Comparison of ENCODE assay signal across 18 mouse cellular contexts in the genomic region with DNA sequence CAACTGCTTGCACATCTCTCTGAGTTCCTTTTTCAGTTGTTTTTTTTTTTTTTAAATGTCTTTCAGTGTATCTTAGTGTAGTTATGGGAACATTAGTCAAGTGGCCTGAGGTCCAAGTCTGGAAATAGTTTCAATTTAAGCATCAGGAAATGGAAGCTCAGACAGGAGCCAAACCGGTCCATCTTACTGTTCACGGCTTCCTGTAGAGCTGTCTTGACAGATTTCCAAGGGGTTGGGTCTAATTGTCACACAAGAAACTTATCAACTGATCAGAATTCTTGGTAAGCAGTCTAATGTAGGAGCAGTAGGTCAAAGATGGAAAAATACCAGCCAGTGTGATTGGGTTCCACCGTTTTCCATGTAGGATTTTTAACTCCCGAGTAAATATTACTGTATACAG. TPM values are rescaled to one million over a fixed set of nuclear protein-coding genes. Genes with fewer than 3 reads are reported as not detected.
DNase-seq lines count a peak whose midpoint lies in the region; ATAC-seq and TF ChIP-seq lines count a peak whose summit lies in the region.
"Had no signal": no experiment of that assay in that cellular context is flagged by ENCODE, and none has a peak within 500 bp of the region (broad histone marks: within the 10 kb centered on the region; RNA-seq: fewer than 3 reads in every experiment).

No protein-coding gene starts in this region.

- H3K4me3 ChIP-seq in kidney, embryonic 16.5 days (ENCODE audit: low read length) = no peak overlapping the region
- H3K4me3 ChIP-seq in liver, adult 2 months (ENCODE audit: insufficient read depth, low read depth, low read length) = no peak overlapping the region
- no peak overlapping the region for H3K4me3 ChIP-seq in liver, embryonic 12.5 days
- H3K4me3 ChIP-seq: embryonic facial prominence, embryonic 12.5 days; forebrain, embryonic 15.5 days; heart, embryonic 15.5 days; hindbrain, embryonic 10.5 days had no signal

- no peaks in the 10 kb centered on the region for H3K36me3 ChIP-seq in kidney, embryonic 16.5 days (ENCODE audit: insufficient read depth, low read length)
- H3K36me3 ChIP-seq in liver, adult 2 months (ENCODE audit: control insufficient read depth, insufficient read depth, low read length) = no peaks in the 10 kb centered on the region
- no peaks in the 10 kb centered on the region for H3K36me3 ChIP-seq in liver, embryonic 12.5 days
- H3K36me3 ChIP-seq: embryonic facial prominence, embryonic 12.5 days; forebrain, embryonic 15.5 days; heart, embryonic 15.5 days; hindbrain, embryonic 10.5 days had no signal

- no peaks in the 10 kb centered on the region for H3K27me3 ChIP-seq in kidney, embryonic 16.5 days (ENCODE audit: insufficient read depth, low read length)
- H3K27me3 ChIP-seq in liver, adult 2 months (ENCODE audit: control insufficient read depth, insufficient read depth, low read length) = no peaks in the 10 kb centered on the region
- H3K27me3 ChIP-seq in liver, embryonic 12.5 days (replicated peaks) = no peaks in the 10 kb centered on the region
- H3K27me3 ChIP-seq: embryonic facial prominence, embryonic 12.5 days; forebrain, embryonic 15.5 days; heart, embryonic 15.5 days had no signal

- no peak overlapping the region for H3K4me2 ChIP-seq in kidney, embryonic 16.5 days (replicated peaks; ENCODE audit: low read depth, low read length)
- H3K4me2 ChIP-seq in liver, embryonic 12.5 days = no peak overlapping the region
- H3K4me2 ChIP-seq: embryonic facial prominence, embryonic 12.5 days; forebrain, embryonic 15.5 days; heart, embryonic 11.5 days; heart, embryonic 15.5 days; hindbrain, embryonic 14.5 days had no signal

- no peaks in the 10 kb centered on the region for H3K79me2 ChIP-seq in liver, adult 2 months (ENCODE audit: control insufficient read depth, insufficient read depth, low read length)

- WGBS in kidney, embryonic 16.5 days = 77% methylated on average over 4 of the region's 4 CpGs
- 68% methylated on average over 4 of the region's 4 CpGs for WGBS in liver, adult 2 months
- 60% methylated on average over 4 of the region's 4 CpGs for WGBS in liver, embryonic 12.5 days (ENCODE audit: insufficient replicate concordance)

- no peak overlapping the region for H3K9ac ChIP-seq in kidney, embryonic 16.5 days (replicated peaks; ENCODE audit: low read length)
- no peak overlapping the region for H3K9ac ChIP-seq in liver, adult 2 months (ENCODE audit: low read depth, low read length)
- H3K9ac ChIP-seq in liver, embryonic 12.5 days = no peak overlapping the region
- H3K9ac ChIP-seq: embryonic facial prominence, embryonic 12.5 days; forebrain, embryonic 15.5 days; heart, embryonic 15.5 days; hindbrain, embryonic 14.5 days had no signal

- intact Hi-C loops in left cerebral cortex, postnatal 4 days (cut with DNase I) = no loop called here

- no peak for ATAC-seq in kidney, embryonic 16.5 days (ENCODE audit: low FRiP score, low TSS enrichment)
- no peak for ATAC-seq in liver, embryonic 12.5 days
- ATAC-seq: forebrain, embryonic 15.5 days had no signal

- H3K27ac ChIP-seq in kidney, embryonic 16.5 days (ENCODE audit: low read length) = no peak overlapping the region
- no peak overlapping the region for H3K27ac ChIP-seq in liver, adult 2 months (replicated peaks; ENCODE audit: insufficient read depth, low read depth, low read length)
- H3K27ac ChIP-seq in liver, embryonic 12.5 days = no peak overlapping the region
- H3K27ac ChIP-seq: embryonic facial prominence, embryonic 12.5 days; forebrain, embryonic 15.5 days; heart, embryonic 15.5 days; hindbrain, embryonic 10.5 days; hindbrain, embryonic 14.5 days had no signal

- TF ChIP-seq POLR2A in liver, adult 2 months (IDR thresholded peaks at IDR 0.05; ENCODE audit: extremely low read depth, insufficient read depth, low read length) = no peak

- H3K4me1 ChIP-seq in kidney, embryonic 16.5 days (ENCODE audit: insufficient read depth, low read length) = peaks cover 5% of the 10 kb centered on the region; the same call in 1 of the 2 replicates
- H3K4me1 ChIP-seq in liver, adult 2 months (ENCODE audit: control insufficient read depth, insufficient read depth, low read length) = 0 out of 2 replicates have a peak, but pooled peaks cover 1% of the 10 kb centered on the region
- no peaks in the 10 kb centered on the region for H3K4me1 ChIP-seq in liver, embryonic 12.5 days
- H3K4me1 ChIP-seq: embryonic facial prominence, embryonic 12.5 days; forebrain, embryonic 15.5 days; hindbrain, embryonic 10.5 days had no signal

- TF ChIP-seq CTCF in liver, adult 2 months (IDR thresholded peaks at IDR 0.05; ENCODE audit: low read depth, low read length) = no peak

- no peaks in the 10 kb centered on the region for H3K9me3 ChIP-seq in kidney, embryonic 16.5 days (ENCODE audit: low read length)
- H3K9me3 ChIP-seq in liver, embryonic 12.5 days (replicated peaks) = no peaks in the 10 kb centered on the region
- H3K9me3 ChIP-seq: embryonic facial prominence, embryonic 12.5 days; forebrain, embryonic 15.5 days; heart, embryonic 15.5 days; hindbrain, embryonic 10.5 days had no signal

- peak; percentile 66 for DNase-seq in kidney, adult 9 months
- DNase-seq in liver, adult 2 months (ENCODE audit: extremely low read depth, low read depth, low spot score) = peak; percentile 17
- DNase-seq in 3T3-L1 (ENCODE audit: low read depth, low spot score) = peak; percentile 44
- DNase-seq in 416B (ENCODE audit: low read depth) = peak; percentile 47
- no peak for DNase-seq in adrenal gland, adult 8-10 months
- no peak for DNase-seq in left cerebral cortex, postnatal 4 days
- DNase-seq: adrenal gland, adult 2 months; cerebellum, adult 11 months; cerebellum, adult 9-10 months; cerebellum, postnatal 25 days had no signal

RNA-seq across cellular contexts. Expression of a gene that starts 31.3 kb away (rescaled TPM):
- polyA plus RNA-seq in kidney, embryonic 16.5 days (2015; fragmentation: Nextera tagmentation; extraction: Ambion mirVana) = 73.5 and 77.6 TPM in 2 replicates
- 22.5 and 22.7 TPM in 2 replicates for total RNA-seq in liver, adult 2 months (2014; rRNA removed)
- 5.9 and 6.1 TPM in 2 replicates for polyA plus RNA-seq in liver, adult 2 months (2012; rRNA removed)
- 94.0 and 94.6 TPM in 2 replicates for polyA plus RNA-seq in liver, embryonic 12.5 days (2016; fragmentation: Nextera tagmentation; extraction: Ambion mirVana)
- total RNA-seq in adrenal gland, adult 8-10 months (2022) = 10 to 100 TPM; 16.3 to 21.5 (median 18.4) TPM
- total RNA-seq in left cerebral cortex, postnatal 4 days (2021) = 100 to 1,000 TPM; 215 to 241 TPM

RNA-seq across cellular contexts. Expression of a gene that starts 31.4 kb away (rescaled TPM):
- 13.8 and 17.4 TPM in 2 replicates for polyA plus RNA-seq in kidney, embryonic 16.5 days (2015; fragmentation: Nextera tagmentation; extraction: Ambion mirVana)
- 4.1 and 4.6 TPM in 2 replicates for total RNA-seq in liver, adult 2 months (2014; rRNA removed)
- 0.55 and 0.63 TPM in 2 replicates for polyA plus RNA-seq in liver, adult 2 months (2012; rRNA removed)
- polyA plus RNA-seq in liver, embryonic 12.5 days (2016; fragmentation: Nextera tagmentation; extraction: Ambion mirVana) = 11.7 and 13.1 TPM in 2 replicates
- 10 to 100 TPM; 14.3 to 15.0 (median 14.6) TPM for total RNA-seq in adrenal gland, adult 8-10 months (2022)
- 1 to 10 TPM; 7.6 to 8.2 TPM for total RNA-seq in left cerebral cortex, postnatal 4 days (2021)

Comparison
In these comparisons a context has a peak if more than half of its experiments do, and no peak if none do; other contexts are left out.
1. DNase-seq: peak in kidney, adult 9 months (single experiment), liver, adult 2 months (single experiment), 3T3-L1 (single experiment) and 416B (single experiment); none in adrenal gland, adult 8-10 months (single experiment) and left cerebral cortex, postnatal 4 days (single experiment).